Mouse (Mus musculus) G1E (cell line): ENCODE measurements around the gene Mecom.

Experiments
- CTCF ChIP-seq: IDR thresholded peaks from 2 replicates; pipeline ENCODE4 v1.5.1; 2012; ENCODE audit warnings: low read depth, low read length, inconsistent platforms, mixed read lengths
- GATA1 ChIP-seq: IDR thresholded peaks from 2 replicates; pipeline ENCODE4 v1.6.1; 2012; ENCODE audit warnings: borderline replicate concordance, low read length, inconsistent platforms, mixed read lengths
- POLR2AphosphoS5 ChIP-seq: IDR thresholded peaks from 2 replicates; pipeline ENCODE4 v1.6.1; 2012; ENCODE audit warnings: low read depth, low read length, inconsistent platforms; ENCODE audit not compliant: insufficient replicate concordance
- TAL1 ChIP-seq: conservative IDR thresholded peaks from 2 replicates; pipeline ENCODE4 v1.6.1; 2012; ENCODE audit warnings: low read depth, low read length, inconsistent platforms, mixed read lengths

DNA sequence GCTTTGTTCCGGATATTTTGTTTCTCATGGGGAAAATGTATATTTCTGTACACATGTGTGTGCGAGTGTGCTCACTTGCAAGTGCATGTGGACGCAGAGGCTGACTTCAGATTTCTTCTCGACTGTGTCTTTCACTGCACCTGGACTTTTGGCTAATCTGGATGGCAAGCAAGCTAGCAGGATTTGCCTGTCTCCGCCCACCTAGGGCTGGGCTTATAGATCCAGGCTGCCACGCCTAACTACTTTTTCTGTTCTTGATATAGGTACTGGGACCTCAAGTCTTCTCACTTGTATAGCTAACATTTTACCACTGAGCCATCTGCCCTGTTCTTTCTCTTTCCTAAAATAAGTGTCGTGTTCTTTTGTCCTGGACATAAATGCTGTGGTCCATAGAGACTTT, 290.9 kb downstream of the Mecom start:
- TF ChIP-seq TAL1 (no peak), GATA1 (no peak), CTCF (no peak), POLR2AphosphoS5 (no peak)
